Comparison of ENCODE assay signal across 9 mouse cellular contexts in the genomic region with DNA sequence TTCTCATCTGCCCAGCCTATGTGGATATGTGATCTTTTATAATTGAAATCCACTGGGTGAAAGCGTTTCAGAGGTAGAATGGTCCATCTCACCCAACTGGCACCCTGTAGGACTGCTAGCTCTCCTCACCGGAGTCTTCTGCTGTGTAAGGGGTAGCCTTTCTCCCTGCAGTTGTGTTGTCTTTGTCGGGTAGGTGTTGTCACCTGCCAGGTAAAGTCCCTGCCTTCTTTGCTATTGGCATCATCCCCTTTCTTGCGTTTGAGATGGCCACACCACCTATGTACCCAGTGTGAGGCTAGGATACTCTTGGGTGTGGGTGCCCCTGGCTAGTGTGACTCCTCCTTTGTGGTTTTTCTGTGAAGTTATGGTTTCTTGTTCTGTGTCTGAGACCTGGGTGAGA. TPM values are rescaled to one million over a fixed set of nuclear protein-coding genes. Genes with fewer than 3 reads are reported as not detected.
DNase-seq lines count a peak whose midpoint lies in the region; ATAC-seq and TF ChIP-seq lines count a peak whose summit lies in the region.
"Had no signal": no experiment of that assay in that cellular context is flagged by ENCODE, and none has a peak within 500 bp of the region (broad histone marks: within the 10 kb centered on the region; RNA-seq: fewer than 3 reads in every experiment).

No protein-coding gene starts in this region.

- H3K79me2 ChIP-seq in liver, adult 2 months (ENCODE audit: control insufficient read depth, insufficient read depth, low read length), result peaks cover 24% of the 10 kb centered on the region

- H3K4me1 ChIP-seq in liver, adult 2 months (ENCODE audit: control insufficient read depth, insufficient read depth, low read length), result peaks cover 15% of the 10 kb centered on the region
- peaks cover 33% of the 10 kb centered on the region for H3K4me1 ChIP-seq in embryonic facial prominence, embryonic 15.5 days
- peaks cover 13% of the 10 kb centered on the region; the same call in 1 of the 2 replicates for H3K4me1 ChIP-seq in intestine, postnatal 0 days (replicated peaks; ENCODE audit: control insufficient read depth, insufficient read depth, low read length)
- peaks cover 47% of the 10 kb centered on the region for H3K4me1 ChIP-seq in neural tube, embryonic 13.5 days (replicated peaks)
- peaks cover 18% of the 10 kb centered on the region for H3K4me1 ChIP-seq in thymus, adult 2 months (replicated peaks; ENCODE audit: control insufficient read depth, insufficient read depth, low read length)

- H3K27me3 ChIP-seq in liver, adult 2 months (ENCODE audit: control insufficient read depth, insufficient read depth, low read length), result no peaks in the 10 kb centered on the region
- H3K27me3 ChIP-seq in embryonic facial prominence, embryonic 15.5 days, result no peaks in the 10 kb centered on the region
- H3K27me3 ChIP-seq in intestine, postnatal 0 days (replicated peaks; ENCODE audit: control insufficient read depth, insufficient read depth, low read length), result no peaks in the 10 kb centered on the region
- no peaks in the 10 kb centered on the region for H3K27me3 ChIP-seq in neural tube, embryonic 13.5 days
- H3K27me3 ChIP-seq in thymus, adult 2 months (ENCODE audit: control insufficient read depth, insufficient read depth, low read length), result no peaks in the 10 kb centered on the region

- TF ChIP-seq POLR2A in liver, adult 2 months (IDR thresholded peaks at IDR 0.05; ENCODE audit: extremely low read depth, insufficient read depth, low read length), result no peak
- TF ChIP-seq POLR2A in thymus, adult 2 months (IDR thresholded peaks at IDR 0.05; ENCODE audit: control insufficient read depth, extremely low read depth, insufficient read depth, low read length, poor library complexity), result no peak

- no peaks in the 10 kb centered on the region for H3K9me3 ChIP-seq in embryonic facial prominence, embryonic 15.5 days (replicated peaks)
- H3K9me3 ChIP-seq in intestine, postnatal 0 days (ENCODE audit: control insufficient read depth), result no peaks in the 10 kb centered on the region
- H3K9me3 ChIP-seq in neural tube, embryonic 13.5 days, result no peaks in the 10 kb centered on the region

- peak overlapping the region; percentile 21; the same call in 1 of the 2 replicates for H3K9ac ChIP-seq in liver, adult 2 months (ENCODE audit: low read depth, low read length)
- H3K9ac ChIP-seq in embryonic facial prominence, embryonic 15.5 days, result peak overlapping the region; percentile 99
- H3K9ac ChIP-seq in intestine, postnatal 0 days (ENCODE audit: low read depth, low read length), result peak overlapping the region; percentile 94
- peak overlapping the region; percentile 100 for H3K9ac ChIP-seq in neural tube, embryonic 13.5 days

- no peak overlapping the region for H3K4me3 ChIP-seq in liver, adult 2 months (ENCODE audit: insufficient read depth, low read depth, low read length)
- peak overlapping the region; percentile 98 for H3K4me3 ChIP-seq in embryonic facial prominence, embryonic 15.5 days (replicated peaks)
- H3K4me3 ChIP-seq in intestine, postnatal 0 days (ENCODE audit: low read depth, low read length), result peak overlapping the region; percentile 78
- peak overlapping the region; percentile 98 for H3K4me3 ChIP-seq in neural tube, embryonic 13.5 days
- no peak overlapping the region; the same call in 1 of the 2 replicates for H3K4me3 ChIP-seq in thymus, adult 2 months (ENCODE audit: control insufficient read depth, insufficient read depth, low read length)

- TF ChIP-seq CTCF in liver, adult 2 months (IDR thresholded peaks at IDR 0.05; ENCODE audit: low read depth, low read length), result no peak
- TF ChIP-seq CTCF in intestine, postnatal 0 days (IDR thresholded peaks at IDR 0.05; ENCODE audit: low read depth), result no peak
- TF ChIP-seq CTCF in thymus, adult 2 months (IDR thresholded peaks at IDR 0.05; ENCODE audit: borderline replicate concordance, control insufficient read depth, extremely low read depth, insufficient read depth, low read length, poor library complexity), result no peak

- WGBS in liver, adult 2 months, result 59% methylated on average over 4 of the region's 4 CpGs
- 55% methylated on average over 4 of the region's 4 CpGs for WGBS in embryonic facial prominence, embryonic 15.5 days
- WGBS in intestine, postnatal 0 days, result 48% methylated on average over 4 of the region's 4 CpGs
- WGBS in neural tube, embryonic 13.5 days, result 72% methylated on average over 4 of the region's 4 CpGs
- 45% methylated on average over 4 of the region's 4 CpGs for WGBS in thymus, adult 2 months

- no peak for DNase-seq in liver, adult 2 months (ENCODE audit: extremely low read depth, low read depth, low spot score)
- no peak for DNase-seq in liver
- no peak for DNase-seq in thymus, adult 2 months
- DNase-seq in urinary bladder, postnatal 25 days (ENCODE audit: low spot score), result no peak
- DNase-seq in lung, postnatal 36 days, result no peak
- DNase-seq: adrenal gland, adult 2 months had no signal

- no peak overlapping the region for H3K27ac ChIP-seq in liver, adult 2 months (replicated peaks; ENCODE audit: insufficient read depth, low read depth, low read length)
- H3K27ac ChIP-seq in embryonic facial prominence, embryonic 15.5 days (replicated peaks), result no peak overlapping the region
- no peak overlapping the region for H3K27ac ChIP-seq in intestine, postnatal 0 days (ENCODE audit: low read depth, low read length)
- H3K27ac ChIP-seq in neural tube, embryonic 13.5 days (replicated peaks), result no peak overlapping the region
- no peak overlapping the region for H3K27ac ChIP-seq in thymus, adult 2 months (ENCODE audit: control insufficient read depth, insufficient read depth, low read length)

- H3K4me2 ChIP-seq in embryonic facial prominence, embryonic 15.5 days (replicated peaks), result peak overlapping the region; percentile 64
- peak overlapping the region; percentile 73 for H3K4me2 ChIP-seq in intestine, postnatal 0 days (replicated peaks; ENCODE audit: low read depth)
- peak overlapping the region; percentile 92 for H3K4me2 ChIP-seq in neural tube, embryonic 13.5 days

- H3K36me3 ChIP-seq in liver, adult 2 months (ENCODE audit: control insufficient read depth, insufficient read depth, low read length), result peaks cover 13% of the 10 kb centered on the region
- peaks cover 24% of the 10 kb centered on the region for H3K36me3 ChIP-seq in embryonic facial prominence, embryonic 15.5 days
- H3K36me3 ChIP-seq in intestine, postnatal 0 days (ENCODE audit: control insufficient read depth, insufficient read depth), result peaks cover 12% of the 10 kb centered on the region
- peaks cover 17% of the 10 kb centered on the region for H3K36me3 ChIP-seq in neural tube, embryonic 13.5 days
- H3K36me3 ChIP-seq in thymus, adult 2 months (ENCODE audit: control insufficient read depth, insufficient read depth, low read length), result peaks cover 11% of the 10 kb centered on the region

- ATAC-seq in embryonic facial prominence, embryonic 15.5 days (ENCODE audit: insufficient number of reproducible peaks, low FRiP score, low TSS enrichment, low read depth), result no peak
- no peak for ATAC-seq in intestine, postnatal 0 days
- ATAC-seq in neural tube, embryonic 13.5 days (ENCODE audit: low read depth), result no peak

RNA-seq across cellular contexts. Expression of a gene that starts 1.6 kb away (rescaled TPM):
- 4.2 and 6.4 TPM in 2 replicates for total RNA-seq in liver, adult 2 months (2014; rRNA removed)
- polyA plus RNA-seq in liver, adult 2 months (2012; rRNA removed), result 22.3 and 29.3 TPM in 2 replicates
- 59.0 and 65.3 TPM in 2 replicates for polyA plus RNA-seq in embryonic facial prominence, embryonic 15.5 days (2015; fragmentation: Nextera tagmentation; extraction: Ambion mirVana)
- 19.9 and 20.8 TPM in 2 replicates for polyA plus RNA-seq in intestine, postnatal 0 days (2015; fragmentation: Nextera tagmentation; extraction: Ambion mirVana)
- polyA plus RNA-seq in neural tube, embryonic 13.5 days (2015; fragmentation: Nextera tagmentation; extraction: Ambion mirVana), result 44.1 and 45.8 TPM in 2 replicates
- polyA plus RNA-seq in thymus, adult 2 months (2012; rRNA removed), result 185 and 202 TPM in 2 replicates

RNA-seq across cellular contexts. Expression of a gene that starts 16.9 kb away (rescaled TPM):
- total RNA-seq in liver, adult 2 months (2014; rRNA removed), result 7.9 and 9.3 TPM in 2 replicates
- 9.5 and 13.0 TPM in 2 replicates for polyA plus RNA-seq in liver, adult 2 months (2012; rRNA removed)
- polyA plus RNA-seq in embryonic facial prominence, embryonic 15.5 days (2015; fragmentation: Nextera tagmentation; extraction: Ambion mirVana), result 87.1 and 94.3 TPM in 2 replicates
- polyA plus RNA-seq in intestine, postnatal 0 days (2015; fragmentation: Nextera tagmentation; extraction: Ambion mirVana), result 27.8 and 29.8 TPM in 2 replicates
- 98.6 and 100 TPM in 2 replicates for polyA plus RNA-seq in neural tube, embryonic 13.5 days (2015; fragmentation: Nextera tagmentation; extraction: Ambion mirVana)
- 42.4 and 48.6 TPM in 2 replicates for polyA plus RNA-seq in thymus, adult 2 months (2012; rRNA removed)

RNA-seq across cellular contexts. Expression of a gene that starts 16.9 kb away (rescaled TPM):
- 4.3 and 4.8 TPM in 2 replicates for total RNA-seq in liver, adult 2 months (2014; rRNA removed)
- polyA plus RNA-seq in liver, adult 2 months (2012; rRNA removed), result 5.2 and 5.7 TPM in 2 replicates
- 27.1 and 28.3 TPM in 2 replicates for polyA plus RNA-seq in embryonic facial prominence, embryonic 15.5 days (2015; fragmentation: Nextera tagmentation; extraction: Ambion mirVana)
- polyA plus RNA-seq in intestine, postnatal 0 days (2015; fragmentation: Nextera tagmentation; extraction: Ambion mirVana), result 12.2 and 12.8 TPM in 2 replicates
- polyA plus RNA-seq in neural tube, embryonic 13.5 days (2015; fragmentation: Nextera tagmentation; extraction: Ambion mirVana), result 31.0 and 34.4 TPM in 2 replicates
- polyA plus RNA-seq in thymus, adult 2 months (2012; rRNA removed), result 9.4 and 12.5 TPM in 2 replicates

RNA-seq across cellular contexts. Expression of a gene that starts 19.0 kb away (rescaled TPM):
- 4.0 and 5.3 TPM in 2 replicates for total RNA-seq in liver, adult 2 months (2014; rRNA removed)
- 3.1 and 3.6 TPM in 2 replicates for polyA plus RNA-seq in liver, adult 2 months (2012; rRNA removed)
- polyA plus RNA-seq in embryonic facial prominence, embryonic 15.5 days (2015; fragmentation: Nextera tagmentation; extraction: Ambion mirVana), result 20.1 and 22.3 TPM in 2 replicates
- 10.1 and 11.2 TPM in 2 replicates for polyA plus RNA-seq in intestine, postnatal 0 days (2015; fragmentation: Nextera tagmentation; extraction: Ambion mirVana)
- polyA plus RNA-seq in neural tube, embryonic 13.5 days (2015; fragmentation: Nextera tagmentation; extraction: Ambion mirVana), result 18.0 and 18.7 TPM in 2 replicates
- polyA plus RNA-seq in thymus, adult 2 months (2012; rRNA removed), result 4.3 and 4.9 TPM in 2 replicates

RNA-seq across cellular contexts. Expression of a gene that starts 29.5 kb away (rescaled TPM):
- total RNA-seq in liver, adult 2 months (2014; rRNA removed), result 81.8 and 106 TPM in 2 replicates
- 380 and 395 TPM in 2 replicates for polyA plus RNA-seq in liver, adult 2 months (2012; rRNA removed)
- polyA plus RNA-seq in embryonic facial prominence, embryonic 15.5 days (2015; fragmentation: Nextera tagmentation; extraction: Ambion mirVana), result 483 and 493 TPM in 2 replicates
- 703 and 717 TPM in 2 replicates for polyA plus RNA-seq in intestine, postnatal 0 days (2015; fragmentation: Nextera tagmentation; extraction: Ambion mirVana)
- 392 and 462 TPM in 2 replicates for polyA plus RNA-seq in neural tube, embryonic 13.5 days (2015; fragmentation: Nextera tagmentation; extraction: Ambion mirVana)
- polyA plus RNA-seq in thymus, adult 2 months (2012; rRNA removed), result 231 and 311 TPM in 2 replicates

Comparison
In these comparisons a context has a peak if more than half of its experiments do, and no peak if none do; other contexts are left out.
1. H3K4me3 ChIP-seq: peak in embryonic facial prominence, embryonic 15.5 days (single experiment), intestine, postnatal 0 days (single experiment) and neural tube, embryonic 13.5 days (single experiment); none in liver, adult 2 months (single experiment) and thymus, adult 2 months (single experiment).
2. H3K9ac ChIP-seq: peak in every context shown above with its lines; median percentile 100 in neural tube, embryonic 13.5 days; 99 in embryonic facial prominence, embryonic 15.5 days; 94 in intestine, postnatal 0 days; 21 in liver, adult 2 months.
3. Peak in every context shown above with its lines, with median percentiles within 50 percentile points of each other: H3K4me2 ChIP-seq.